Mouse (Mus musculus) inflammation-experienced regulatory T-cells, adult 6 months (primary cell): ENCODE measurements around the gene Gabbr2. TPM values are rescaled to one million over a fixed set of nuclear protein-coding genes. Genes with fewer than 3 reads are reported as not detected.

Source experiments
- polyA plus RNA-seq, 3 experiments: library from polyadenylated mRNA; unstranded; fragments of 100-300 nt; shearing (Covaris generic); gene quantifications; one replicate each; pipeline ENCODE4 v1.2.1; 2017

The Gabbr2 gene
- polyA plus RNA-seq, 3 experiments from 2014 or later = not detected

Other genes with a start within 250 kb of the Gabbr2 start
- gene Anks6, start 65.6 kb upstream of the Gabbr2 start, polyA plus RNA-seq = not detected
- 1 to 10 TPM; 5.4 to 7.2 (median 6.0) TPM for gene Galnt12, start 100.0 kb upstream of the Gabbr2 start, polyA plus RNA-seq
- gene Col15a1, start 216.3 kb upstream of the Gabbr2 start, polyA plus RNA-seq = 1 to 10 TPM in 2 of 3 experiments, under 1 TPM in 1; 0.45 to 2.2 (median 1.6) TPM